ENCODE assay signal across 20 mouse cellular contexts in genomic region chr11:83604698-83605097, GRCm38 (mm10). TPM values are rescaled to one million over a fixed set of nuclear protein-coding genes. Genes with fewer than 3 reads are reported as not detected.
"Had no signal": no experiment of that assay in that cellular context is flagged by ENCODE, and none has a peak within 500 bp of the region (broad histone marks: within the 10 kb centered on the region; RNA-seq: fewer than 3 reads in every experiment).

No protein-coding gene starts in this region.

- H3K4me3 ChIP-seq: layer of hippocampus, adult 2 months; left cerebral cortex, adult 2 months; limb, embryonic 10.5 days; lung, embryonic 15.5 days; midbrain, embryonic 15.5 days; neural tube, embryonic 13.5 days had no signal

- H3K4me1 ChIP-seq: limb, embryonic 10.5 days; lung, embryonic 15.5 days; midbrain, embryonic 15.5 days; neural tube, embryonic 13.5 days had no signal

- H3K9me3 ChIP-seq: limb, embryonic 10.5 days; lung, embryonic 15.5 days; midbrain, embryonic 15.5 days; neural tube, embryonic 13.5 days had no signal

- H3K36me3 ChIP-seq: limb, embryonic 10.5 days; lung, embryonic 15.5 days; midbrain, embryonic 15.5 days; neural tube, embryonic 13.5 days had no signal

- H3K4me2 ChIP-seq: liver, embryonic 11.5 days; lung, embryonic 15.5 days; midbrain, embryonic 11.5 days; midbrain, embryonic 15.5 days; neural tube, embryonic 13.5 days had no signal

- H3K27me3 ChIP-seq: lung, embryonic 15.5 days; midbrain, embryonic 15.5 days; neural tube, embryonic 13.5 days had no signal

- H3K27ac ChIP-seq: layer of hippocampus, adult 2 months; left cerebral cortex, adult 2 months; limb, embryonic 10.5 days; lung, embryonic 15.5 days; midbrain, embryonic 15.5 days; neural tube, embryonic 13.5 days had no signal

- ATAC-seq: midbrain, embryonic 15.5 days had no signal

- H3K9ac ChIP-seq: lung, embryonic 15.5 days; midbrain, embryonic 15.5 days; neural tube, embryonic 13.5 days had no signal

- DNase-seq: kidney, adult 18-20 months; kidney, postnatal 10 days; kidney, postnatal 4 days; lung, postnatal 14 days; right cerebral cortex, postnatal 14 days; thymus, postnatal 4 days had no signal

RNA-seq across cellular contexts. Expression of gene Rpl9-ps1, which starts 40.7 kb away (rescaled TPM):
- total RNA-seq: layer of hippocampus, adult 2 months; layer of hippocampus, postnatal 25 days; left cerebral cortex, adult 2 months; left cerebral cortex, postnatal 14 days had no signal
- polyA plus RNA-seq: kidney, embryonic 14.5 days; limb, embryonic 10.5 days; limb, embryonic 14.5 days; liver, embryonic 11.5 days; liver, embryonic 16.5 days; lung, embryonic 15.5 days; midbrain, embryonic 11.5 days; midbrain, embryonic 15.5 days; neural tube, embryonic 13.5 days; stomach, embryonic 16.5 days had no signal

RNA-seq across cellular contexts. Expression of gene Ccl3, which starts 44.5 kb away (rescaled TPM):
- total RNA-seq: layer of hippocampus, adult 2 months; layer of hippocampus, postnatal 25 days; left cerebral cortex, adult 2 months; left cerebral cortex, postnatal 14 days had no signal

RNA-seq across cellular contexts. Expression of gene Ccl4, which starts 57.7 kb away (rescaled TPM):
- total RNA-seq: layer of hippocampus, adult 2 months; layer of hippocampus, postnatal 25 days; left cerebral cortex, adult 2 months; left cerebral cortex, postnatal 14 days had no signal
- polyA plus RNA-seq: kidney, embryonic 14.5 days; midbrain, embryonic 11.5 days; midbrain, embryonic 15.5 days had no signal
